Mouse (Mus musculus): ENCODE results near the gene Gm10972.
"Not testable (repeated sequence)": the region's sequence is repeated elsewhere in the genome, so short reads cannot be mapped to it uniquely, and the experiment has no call there.

- TF ChIP-seq CTCF (IDR thresholded peaks at IDR 0.05); EP300 (IDR thresholded peaks at IDR 0.05; ENCODE audit: insufficient read depth, low read depth, low read length); POLR2A (IDR thresholded peaks at IDR 0.05; ENCODE audit: insufficient read depth, low read depth, low read length): not testable (repeated sequence)
These were observed 45.8 kb downstream of the Gm10972 start for GRCm38 (mm10) chr3:94688698-94689097.
